Mouse (Mus musculus) embryonic facial prominence, embryonic 14.5 days (tissue): Measurements from ENCODE around the gene Nkpd1. TPM values are rescaled to one million over a fixed set of nuclear protein-coding genes. Genes with fewer than 3 reads are reported as not detected.
"Not testable (repeated sequence)": the region's sequence is repeated elsewhere in the genome, so short reads cannot be mapped to it uniquely, and the experiment has no call there.

ENCODE experiments used
- ATAC-seq: fragments of 200-750 bp; cut with Nextera tagmentation; 2 replicates; pipeline ENCODE4 v1.8.0; 2017; ENCODE audit warnings: low read depth, moderate number of reproducible peaks, moderate TSS enrichment
- DNase-seq: peaks from one replicate; pipeline ENCODE4 v3.0.0-alpha.2; 2015; ENCODE audit warnings: low spot score
- H3K27ac ChIP-seq: fragments of 300-500 bp; sonication (generic); replicated peaks from 2 replicates; pipeline ENCODE4 v1.5.1; 2014; ENCODE audit warnings: low read depth, mild to moderate bottlenecking, low read length, moderate library complexity
- H3K27me3 ChIP-seq: fragments of 300-500 bp; sonication (generic); replicated peaks from 2 replicates; pipeline ENCODE4 v1.6.1; 2014; ENCODE audit warnings: low read length; ENCODE audit not compliant: control insufficient read depth, insufficient read depth
- H3K36me3 ChIP-seq: fragments of 300-500 bp; sonication (generic); 2 replicates; pipeline ENCODE4 v1.6.1; 2014; ENCODE audit warnings: low read length, mixed read lengths; ENCODE audit not compliant: control insufficient read depth, insufficient read depth
- H3K4me1 ChIP-seq: fragments of 300-500 bp; sonication (generic); 2 replicates; pipeline ENCODE4 v1.6.1; 2014; ENCODE audit warnings: antibody characterized with exemption, low read length; ENCODE audit not compliant: control insufficient read depth, insufficient read depth
- H3K4me2 ChIP-seq: fragments of 300-500 bp; sonication (generic); 2 replicates; pipeline ENCODE4 v1.6.1; 2014; ENCODE audit warnings: low read depth, mild to moderate bottlenecking, low read length, moderate library complexity, mixed read lengths
- H3K4me3 ChIP-seq: fragments of 300-500 bp; sonication (generic); 2 replicates; pipeline ENCODE4 v1.5.1; 2014; ENCODE audit warnings: low read depth, mild to moderate bottlenecking, low read length
- H3K9ac ChIP-seq: fragments of 300-500 bp; sonication (generic); 2 replicates; pipeline ENCODE4 v1.6.1; 2014; ENCODE audit warnings: low read depth, mild to moderate bottlenecking, low read length, moderate library complexity, mixed read lengths
- H3K9me3 ChIP-seq: fragments of 300-500 bp; sonication (generic); 2 replicates; pipeline ENCODE4 v1.6.1; 2016; ENCODE audit warnings: low read length; ENCODE audit not compliant: control insufficient read depth
- WGBS: fragments of 180-500 bp; shearing (Covaris S2); extraction: QIAGEN DNeasy Blood & Tissue Kit; methylation state at CpG from one replicate; pipeline ENCODE4 v1.1.7; 2014; 5-methylcytosine and 5-hydroxymethylcytosine counted together
- polyA plus RNA-seq: library from polyadenylated mRNA; unstranded; fragments of >200 nt; fragmentation: Nextera tagmentation; extraction: Ambion mirVana; gene quantifications from 2 replicates; pipeline ENCODE4 v1.2.1, GENCODE M21; 2014

Gene Nkpd1
- polyA plus RNA-seq, 1 experiment from 2014 or later: 0.42 TPM

DNA sequence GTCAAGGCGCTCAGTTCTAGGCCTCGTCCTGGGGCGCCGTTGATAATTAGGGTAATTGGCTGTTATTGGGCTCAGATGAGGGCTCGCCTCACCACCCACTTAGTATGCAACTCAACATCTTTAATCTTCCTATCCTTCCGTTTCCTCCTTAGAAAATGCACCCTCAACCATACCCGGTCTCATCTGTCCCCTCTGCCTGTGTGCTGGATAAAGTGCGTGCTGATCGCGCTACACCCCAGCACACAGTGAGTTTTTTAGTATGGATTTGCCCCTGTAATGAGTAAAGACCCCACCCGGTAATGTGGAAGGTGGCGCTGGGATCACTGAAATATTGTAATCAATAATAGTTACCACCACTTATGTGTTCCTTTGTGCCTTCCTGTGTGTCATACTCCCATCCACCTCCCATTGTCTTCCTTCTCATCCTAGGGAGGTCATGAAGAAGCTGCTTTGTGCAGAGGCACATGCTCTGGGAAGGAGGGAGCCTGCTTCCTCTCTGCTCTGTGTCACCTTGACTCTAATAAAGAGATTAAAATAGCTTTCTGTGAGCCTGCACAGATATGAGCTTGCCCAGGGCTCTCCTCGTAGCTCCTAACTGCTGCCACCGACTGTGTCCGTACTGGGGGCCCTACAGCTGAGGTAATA is 8.6 kb upstream of the Nkpd1 start:
- no peak for ATAC-seq
- H3K27ac ChIP-seq: peak overlapping the region; percentile 17

DNA sequence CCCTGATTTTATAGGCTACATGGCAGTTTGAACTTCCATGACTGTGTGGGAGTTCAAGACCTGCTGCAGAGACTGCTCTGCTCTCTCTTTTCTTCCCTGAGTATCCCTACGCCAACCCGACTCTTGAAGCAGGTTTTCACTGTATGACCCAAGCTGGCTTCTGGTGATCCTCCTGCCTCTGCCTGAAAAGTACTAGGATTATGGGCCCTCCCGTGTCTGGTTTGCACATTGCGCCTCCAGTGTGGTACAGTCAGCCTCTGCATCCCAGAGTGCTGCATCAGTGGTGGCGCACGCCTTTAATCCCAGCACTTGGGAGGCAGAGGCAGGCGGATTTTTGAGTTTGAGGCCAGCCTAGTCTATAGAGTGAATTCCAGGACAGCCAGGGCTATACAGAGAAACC is 7.9 kb upstream of the Nkpd1 start:
- WGBS: 96% methylated on average over 7 of the region's 7 CpGs
- no peaks in the 10 kb centered on the region for H3K27me3 ChIP-seq
- no peak for ATAC-seq
- H3K9ac ChIP-seq: no peak overlapping the region
- no peaks in the 10 kb centered on the region for H3K4me1 ChIP-seq
- no peaks in the 10 kb centered on the region for H3K9me3 ChIP-seq
- H3K27ac ChIP-seq: no peak overlapping the region
- H3K4me2 ChIP-seq: peak overlapping the region; percentile 98
- H3K4me3 ChIP-seq: peak overlapping the region; percentile 81
- no peaks in the 10 kb centered on the region for H3K36me3 ChIP-seq
- no peak for DNase-seq

More for the DNA sequence above, 8.6 kb upstream of the Nkpd1 start:
- Histone ChIP-seq H3K36me3 (no peaks in the 10 kb centered on the region), H3K9me3 (no peaks in the 10 kb centered on the region), H3K27me3 (no peaks in the 10 kb centered on the region), H3K4me3 (peak overlapping the region; percentile 81), H3K4me1 (no peaks in the 10 kb centered on the region), H3K4me2 (peak overlapping the region; percentile 98), H3K9ac (peak overlapping the region; percentile 86)
- WGBS: 8% methylated on average over 12 of the region's 15 CpGs
- DNase-seq: no peak

DNA sequence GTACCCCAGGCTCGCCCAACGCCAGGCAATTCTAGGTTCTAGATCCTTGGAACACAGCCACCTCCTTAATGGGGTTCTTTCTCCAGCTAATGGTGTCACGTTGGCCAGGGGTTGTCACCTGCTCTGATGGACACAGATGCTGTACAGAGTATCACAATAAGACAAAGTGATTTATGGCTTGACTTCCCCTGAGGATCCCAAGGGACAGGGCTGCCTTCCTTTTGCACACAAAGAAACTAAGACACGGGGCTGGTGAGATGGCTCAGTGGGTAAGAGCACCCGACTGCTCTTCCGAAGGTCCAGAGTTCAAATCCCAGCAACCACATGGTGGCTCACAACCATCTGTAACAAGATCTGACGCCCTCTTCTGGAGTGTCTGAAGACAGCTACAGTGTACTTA is 5.7 kb upstream of the Nkpd1 start:
- 94% methylated on average over 6 of the region's 7 CpGs for WGBS
- not testable (repeated sequence) for H3K4me3 ChIP-seq, DNase-seq, H3K4me2 ChIP-seq, H3K36me3 ChIP-seq, H3K9ac ChIP-seq, H3K27me3 ChIP-seq, H3K9me3 ChIP-seq, H3K4me1 ChIP-seq, ATAC-seq, H3K27ac ChIP-seq

DNA sequence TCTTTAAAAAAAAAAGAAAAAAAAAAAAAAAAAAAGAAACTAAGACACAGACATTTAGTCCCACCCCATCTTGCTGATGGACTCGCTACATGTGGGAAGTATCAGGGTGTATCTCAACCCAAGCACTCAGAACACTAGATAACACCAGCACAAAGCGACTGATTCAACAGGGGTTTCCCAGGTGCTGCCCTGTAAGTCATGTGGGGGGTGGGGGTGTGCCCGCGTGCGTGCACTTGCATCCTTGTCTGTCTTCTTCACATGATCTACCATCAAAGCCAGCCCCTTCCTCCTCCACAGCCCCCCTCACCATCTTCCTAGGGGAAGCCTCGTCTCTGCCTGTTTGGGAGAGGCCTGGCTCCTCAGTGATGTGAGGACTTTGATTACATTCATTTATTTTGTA is 5.3 kb upstream of the Nkpd1 start:
- 0 out of 2 replicates have a peak, but pooled peaks cover 5% of the 10 kb centered on the region for H3K27me3 ChIP-seq
- H3K4me3 ChIP-seq: no peak overlapping the region
- DNase-seq (no peak), ATAC-seq (no peak)
- no peak overlapping the region for H3K4me2 ChIP-seq
- H3K9me3 ChIP-seq: no peaks in the 10 kb centered on the region
- no peaks in the 10 kb centered on the region for H3K4me1 ChIP-seq
- H3K27ac ChIP-seq: no peak overlapping the region
- no peak overlapping the region for H3K9ac ChIP-seq
- WGBS: 76% methylated on average over 6 of the region's 6 CpGs
- H3K36me3 ChIP-seq: no peaks in the 10 kb centered on the region

DNA sequence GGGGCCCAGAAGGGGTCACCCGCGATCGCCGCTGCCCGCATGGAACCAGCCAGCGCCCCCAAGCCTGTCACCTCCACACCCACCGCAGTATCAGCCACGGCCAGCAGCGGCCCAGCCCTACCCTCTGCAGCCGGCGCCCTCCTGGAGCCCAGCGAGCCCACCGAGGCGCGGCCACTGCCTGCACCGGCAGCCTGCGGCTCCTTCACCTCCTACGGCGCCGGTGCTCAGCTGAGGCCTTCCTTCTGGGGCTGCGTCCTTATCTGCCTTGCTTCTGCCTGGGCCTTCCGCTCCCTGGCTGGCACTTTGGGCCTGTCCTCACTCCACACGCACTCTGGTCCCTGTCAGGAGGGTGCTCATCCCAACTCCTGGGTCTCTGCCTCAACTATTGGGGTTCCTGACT is 2.4 kb downstream of the Nkpd1 start:
- peak overlapping the region; percentile 43 for H3K4me2 ChIP-seq
- H3K36me3 ChIP-seq: no peaks in the 10 kb centered on the region
- peaks cover 78% of the 10 kb centered on the region for H3K27me3 ChIP-seq
- no peak for DNase-seq
- no peaks in the 10 kb centered on the region for H3K9me3 ChIP-seq
- peaks cover 8% of the 10 kb centered on the region for H3K4me1 ChIP-seq
- no peak overlapping the region for H3K27ac ChIP-seq
- WGBS: 11% methylated on average over 15 of the region's 23 CpGs
- no peak for ATAC-seq
- H3K9ac ChIP-seq: peak overlapping the region; percentile 53
- peak overlapping the region; percentile 14; the same call in 1 of the 2 replicates for H3K4me3 ChIP-seq

DNA sequence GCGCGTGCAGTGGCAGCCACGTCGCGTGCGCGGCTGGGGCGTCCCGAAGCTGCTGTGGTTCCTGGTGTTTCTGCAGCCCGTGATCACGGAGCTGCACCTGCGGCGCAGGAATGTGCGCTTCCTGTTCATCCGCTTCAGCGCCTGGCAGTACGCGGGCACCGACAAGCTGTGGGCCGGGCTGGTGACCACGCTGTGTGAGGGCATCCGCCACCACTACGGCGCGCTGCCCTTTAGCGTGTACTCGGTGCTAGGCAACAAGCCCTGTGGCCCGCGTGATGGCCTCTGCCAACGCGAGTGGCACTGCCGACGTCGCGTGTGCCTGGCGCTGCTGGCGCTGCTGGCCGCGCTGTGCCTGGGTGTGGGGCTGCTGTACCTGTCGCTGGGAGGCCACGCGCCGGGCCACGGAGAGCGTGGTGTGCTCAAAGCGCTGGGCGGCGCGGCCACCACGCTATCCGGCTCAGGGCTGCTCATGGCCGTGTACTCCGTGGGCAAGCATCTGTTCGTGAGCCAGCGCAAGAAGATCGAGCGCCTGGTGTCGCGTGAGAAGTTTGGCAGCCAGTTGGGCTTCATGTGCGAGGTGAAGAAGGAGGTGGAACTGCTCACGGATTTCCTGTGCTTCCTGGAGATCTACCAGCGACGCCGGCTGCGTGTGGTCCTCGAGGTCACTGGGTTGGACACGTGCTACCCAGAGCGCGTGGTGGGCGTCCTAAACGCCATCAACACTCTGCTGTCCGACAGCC is 5.5 kb downstream of the Nkpd1 start:
- Histone ChIP-seq H3K9ac (peak overlapping the region; percentile 54), H3K4me3 (peak overlapping the region; percentile 45), H3K27ac (no peak overlapping the region), H3K4me1 (peaks cover 8% of the 10 kb centered on the region; the same call in 1 of the 2 replicates), H3K9me3 (no peaks in the 10 kb centered on the region), H3K36me3 (no peaks in the 10 kb centered on the region), H3K4me2 (peak overlapping the region; percentile 86), H3K27me3 (peaks cover 76% of the 10 kb centered on the region)
- DNase-seq (no peak), ATAC-seq (no peak)
- 15% methylated on average over 34 of the region's 72 CpGs for WGBS

DNA sequence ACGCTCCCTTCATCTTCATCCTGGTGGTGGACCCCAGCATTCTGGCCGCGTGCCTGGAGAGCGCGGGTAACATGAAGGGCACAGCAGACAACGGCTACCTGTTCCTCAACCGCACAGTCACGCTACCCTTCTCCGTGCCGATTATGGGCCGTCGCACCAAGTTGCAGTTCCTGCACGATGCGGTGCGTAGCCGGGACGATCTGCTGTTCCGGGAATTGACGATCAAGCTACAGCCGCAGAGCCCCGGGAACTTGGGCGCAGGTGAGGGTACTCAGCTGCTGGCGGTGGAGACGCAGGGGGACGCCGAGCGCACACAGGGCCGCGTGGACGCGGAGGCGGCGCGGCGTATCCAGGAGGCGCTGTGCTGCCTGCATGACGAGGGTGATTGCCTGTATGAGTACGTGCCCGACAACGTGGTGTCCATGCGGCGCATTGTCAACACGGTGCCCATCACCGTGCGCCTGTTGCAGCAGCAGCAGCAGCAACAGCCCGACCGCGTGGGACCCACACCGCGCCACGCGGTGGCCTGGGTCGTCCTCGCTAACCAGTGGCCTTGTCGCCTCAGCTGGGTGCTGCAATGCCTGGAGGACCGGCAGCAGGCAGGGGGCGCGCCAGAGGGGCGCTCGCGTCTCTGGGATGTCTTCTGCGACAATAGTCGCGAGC is 6.2 kb downstream of the Nkpd1 start:
- peaks cover 8% of the 10 kb centered on the region; the same call in 1 of the 2 replicates for H3K4me1 ChIP-seq
- peaks cover 6% of the 10 kb centered on the region; the same call in 1 of the 2 replicates for H3K36me3 ChIP-seq
- ATAC-seq (peak; percentile 76), DNase-seq (peak; percentile 63)
- H3K4me3 ChIP-seq: peak overlapping the region; percentile 45
- WGBS: under 1% methylated on average over 44 of the region's 64 CpGs
- no peak overlapping the region for H3K27ac ChIP-seq
- peaks cover 69% of the 10 kb centered on the region for H3K27me3 ChIP-seq
- H3K9ac ChIP-seq: peak overlapping the region; percentile 54
- H3K4me2 ChIP-seq: peak overlapping the region; percentile 86
- no peaks in the 10 kb centered on the region for H3K9me3 ChIP-seq

DNA sequence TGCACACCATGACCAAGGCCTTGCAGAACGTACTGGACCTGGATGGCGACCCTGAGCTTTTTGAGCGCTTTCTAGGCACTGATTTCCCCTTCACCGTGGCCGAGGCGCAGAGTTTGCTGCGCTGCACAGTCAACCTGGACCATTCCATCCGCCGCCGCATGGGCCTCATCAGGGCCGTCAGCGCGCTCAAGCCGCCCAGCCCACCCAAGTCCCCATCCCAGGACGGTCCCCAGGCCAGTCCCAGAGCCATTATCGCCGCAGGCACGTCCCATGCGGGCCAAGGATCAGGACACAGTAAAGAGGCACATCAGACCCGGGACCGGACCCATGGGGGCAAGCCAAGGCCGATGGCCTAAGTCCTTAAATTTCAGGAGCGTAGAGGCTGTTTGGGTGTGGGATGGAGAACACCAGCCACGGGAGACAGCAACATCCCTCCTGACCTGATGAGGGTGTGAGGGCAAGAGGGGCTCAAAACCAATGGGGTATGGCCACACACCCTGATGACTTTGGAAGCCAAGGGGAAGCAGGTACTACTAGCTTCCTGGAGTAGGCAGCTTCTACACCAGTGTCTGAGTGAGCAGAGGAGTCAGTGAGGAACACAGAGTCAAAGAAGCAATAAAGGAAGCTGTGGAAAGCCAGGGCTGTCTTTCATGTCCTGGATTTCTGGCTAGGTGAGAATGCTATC is 6.9 kb downstream of the Nkpd1 start:
- Histone ChIP-seq H3K4me1 (peaks cover 8% of the 10 kb centered on the region; the same call in 1 of the 2 replicates), H3K4me2 (peak overlapping the region; percentile 86), H3K9me3 (no peaks in the 10 kb centered on the region), H3K4me3 (peak overlapping the region; percentile 45), H3K27ac (no peak overlapping the region), H3K9ac (peak overlapping the region; percentile 54), H3K27me3 (peaks cover 62% of the 10 kb centered on the region), H3K36me3 (peaks cover 12% of the 10 kb centered on the region)
- ATAC-seq (peak; percentile 16; the same call in 1 of the 2 replicates), DNase-seq (no peak)
- WGBS: 14% methylated on average over 23 of the region's 24 CpGs
